ENCODE assay signal across 9 mouse cellular contexts in the genomic region with DNA sequence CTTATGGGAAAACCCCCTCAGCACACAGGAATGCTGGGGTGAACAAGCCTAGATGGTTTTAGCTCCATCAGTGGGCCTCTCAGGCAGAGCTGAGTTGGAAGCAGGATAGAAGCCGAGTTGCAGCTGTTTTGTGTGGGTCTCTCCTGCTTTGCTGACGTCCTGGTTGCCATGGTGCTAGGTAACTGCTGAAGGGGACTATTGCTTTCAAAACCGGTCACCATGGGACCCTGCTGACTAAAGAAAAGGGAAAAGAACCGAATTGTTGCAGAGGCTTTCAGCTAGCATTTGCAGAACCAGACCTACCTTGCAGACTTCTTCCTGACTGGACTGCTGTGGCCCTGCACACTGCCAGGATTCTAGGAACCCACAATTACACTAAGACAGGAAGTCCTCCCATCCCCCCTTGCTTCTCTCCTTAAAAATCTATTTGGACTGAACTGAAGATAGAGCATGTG. TPM values are rescaled to one million over a fixed set of nuclear protein-coding genes. Genes with fewer than 3 reads are reported as not detected.
A peak's percentile ranks its signal among the peaks of the same experiment; 100 is the strongest.
DNase-seq lines count a peak whose midpoint lies in the region; ATAC-seq and TF ChIP-seq lines count a peak whose summit lies in the region.
"Had no signal": no experiment of that assay in that cellular context is flagged by ENCODE, and none has a peak within 500 bp of the region (broad histone marks: within the 10 kb centered on the region; RNA-seq: fewer than 3 reads in every experiment).

No protein-coding gene starts in this region.

- no peak overlapping the region for H3K4me3 ChIP-seq in cerebellum, adult 2 months (replicated peaks; ENCODE audit: insufficient read depth, low read depth, low read length)
- H3K4me3 ChIP-seq in forebrain, embryonic 13.5 days, result peak overlapping the region; percentile 61
- no peak overlapping the region for H3K4me3 ChIP-seq in neural tube, embryonic 12.5 days
- H3K4me3 ChIP-seq: stomach, embryonic 15.5 days had no signal

- H3K36me3 ChIP-seq in forebrain, embryonic 13.5 days (ENCODE audit: poor library complexity, severe bottlenecking), result 0 out of 2 replicates have a peak, but pooled peaks cover 4% of the 10 kb centered on the region
- 0 out of 2 replicates have a peak, but pooled peaks cover 2% of the 10 kb centered on the region for H3K36me3 ChIP-seq in neural tube, embryonic 12.5 days
- H3K36me3 ChIP-seq: stomach, embryonic 15.5 days had no signal

- H3K4me1 ChIP-seq in cerebellum, adult 2 months (ENCODE audit: control insufficient read depth, insufficient read depth, low read length), result peaks cover 7% of the 10 kb centered on the region; the same call in 1 of the 2 replicates
- H3K4me1 ChIP-seq in forebrain, embryonic 13.5 days, result peaks cover 52% of the 10 kb centered on the region
- peaks cover 39% of the 10 kb centered on the region for H3K4me1 ChIP-seq in neural tube, embryonic 12.5 days
- H3K4me1 ChIP-seq: stomach, embryonic 15.5 days had no signal

- peak overlapping the region; percentile 54 for H3K9ac ChIP-seq in forebrain, embryonic 13.5 days
- no peak overlapping the region for H3K9ac ChIP-seq in neural tube, embryonic 12.5 days
- H3K9ac ChIP-seq: stomach, embryonic 15.5 days had no signal

- peak overlapping the region; percentile 73 for H3K4me2 ChIP-seq in forebrain, embryonic 13.5 days
- H3K4me2 ChIP-seq in neural tube, embryonic 12.5 days (replicated peaks), result peak overlapping the region; percentile 58

- WGBS in cerebellum, adult 2 months, result 6% methylated on average over 4 of the region's 4 CpGs
- 0% methylated on average over 4 of the region's 4 CpGs for WGBS in forebrain, embryonic 13.5 days
- WGBS in neural tube, embryonic 12.5 days, result 1% methylated on average over 4 of the region's 4 CpGs

- H3K9me3 ChIP-seq in forebrain, embryonic 13.5 days (replicated peaks), result no peaks in the 10 kb centered on the region
- H3K9me3 ChIP-seq in neural tube, embryonic 12.5 days, result no peaks in the 10 kb centered on the region
- H3K9me3 ChIP-seq: stomach, embryonic 15.5 days had no signal

- H3K27ac ChIP-seq in cerebellum, adult 2 months (ENCODE audit: insufficient read depth, low read length), result peak overlapping the region; percentile 66
- H3K27ac ChIP-seq in forebrain, embryonic 13.5 days, result peak overlapping the region; percentile 94
- H3K27ac ChIP-seq in neural tube, embryonic 12.5 days, result peak overlapping the region; percentile 86
- H3K27ac ChIP-seq: stomach, embryonic 15.5 days had no signal

- no peak for TF ChIP-seq POLR2A in cerebellum, adult 2 months (IDR thresholded peaks at IDR 0.05; ENCODE audit: borderline replicate concordance, insufficient read depth, low read length)

- no peaks in the 10 kb centered on the region for H3K27me3 ChIP-seq in cerebellum, adult 2 months (ENCODE audit: control insufficient read depth, insufficient read depth, low read length)
- no peaks in the 10 kb centered on the region for H3K27me3 ChIP-seq in forebrain, embryonic 13.5 days
- no peaks in the 10 kb centered on the region for H3K27me3 ChIP-seq in neural tube, embryonic 12.5 days (replicated peaks)
- H3K27me3 ChIP-seq: stomach, embryonic 15.5 days had no signal

- TF ChIP-seq CTCF in cerebellum, adult 2 months (IDR thresholded peaks at IDR 0.05; ENCODE audit: borderline replicate concordance, insufficient read depth, low read depth, low read length), result no peak

- ATAC-seq in cerebellum, adult (ENCODE audit: insufficient number of reproducible peaks, low FRiP score, low TSS enrichment), result no peak
- peak; percentile 71 for ATAC-seq in forebrain, embryonic 13.5 days
- ATAC-seq in neural tube, embryonic 12.5 days (ENCODE audit: low FRiP score, low read depth), result peak; percentile 82
- no peak for ATAC-seq in granulocyte monocyte progenitor cell, adult 5-6 weeks (replicated peaks; ENCODE audit: poor library complexity, severe bottlenecking)

- peak; percentile 43 to 49 for DNase-seq in cerebellum, adult 2 months
- peak; percentile 60 to 62 for DNase-seq in layer of hippocampus, postnatal 10 days (ENCODE audit: low spot score in 2 of 2)
- DNase-seq in kidney, postnatal 10 days, result no peak
- no peak for DNase-seq in gastrocnemius, adult 8-10 months (ENCODE audit: low spot score in 2 of 2)

RNA-seq across cellular contexts. Expression of gene Gpr19, which starts 9.8 kb away (rescaled TPM):
- polyA plus RNA-seq in cerebellum, adult 2 months (2012; rRNA removed), result 30.5 and 32.5 TPM in 2 replicates
- 45.5 and 46.4 TPM in 2 replicates for polyA plus RNA-seq in forebrain, embryonic 13.5 days (2015; fragmentation: Nextera tagmentation; extraction: Ambion mirVana)
- total RNA-seq in layer of hippocampus, postnatal 10 days (2021), result 10 to 100 TPM; 27.1 to 27.2 TPM
- 33.2 and 35.7 TPM in 2 replicates for polyA plus RNA-seq in neural tube, embryonic 12.5 days (2016; fragmentation: Nextera tagmentation; extraction: Ambion mirVana)
- total RNA-seq in gastrocnemius, adult 8-10 months (2022), result 1 to 10 TPM; 3.6 to 5.4 (median 4.7) TPM
- 14.1 and 16.7 TPM in 2 replicates for total RNA-seq in granulocyte monocyte progenitor cell, adult 5-6 weeks (2014; fragmentation: Nextera tagmentation)
- total RNA-seq in granulocyte monocyte progenitor cell, adult 5-6 weeks (2017), result 6.6 TPM in 2 replicates

RNA-seq across cellular contexts. Expression of gene Cdkn1b, which starts 31.6 kb away (rescaled TPM):
- polyA plus RNA-seq in cerebellum, adult 2 months (2012; rRNA removed), result 45.6 and 52.7 TPM in 2 replicates
- polyA plus RNA-seq in forebrain, embryonic 13.5 days (2015; fragmentation: Nextera tagmentation; extraction: Ambion mirVana), result 48.8 and 58.5 TPM in 2 replicates
- total RNA-seq in layer of hippocampus, postnatal 10 days (2021), result 10 to 100 TPM; 54.2 to 58.4 TPM
- polyA plus RNA-seq in neural tube, embryonic 12.5 days (2016; fragmentation: Nextera tagmentation; extraction: Ambion mirVana), result 21.0 and 24.8 TPM in 2 replicates
- total RNA-seq in gastrocnemius, adult 8-10 months (2022), result 10 to 100 TPM; 30.9 to 37.5 (median 33.1) TPM
- 16.9 and 18.1 TPM in 2 replicates for total RNA-seq in granulocyte monocyte progenitor cell, adult 5-6 weeks (2014; fragmentation: Nextera tagmentation)
- 38.5 and 38.7 TPM in 2 replicates for total RNA-seq in granulocyte monocyte progenitor cell, adult 5-6 weeks (2017)

RNA-seq across cellular contexts. Expression of gene Crebl2, which starts 58.6 kb away (rescaled TPM):
- polyA plus RNA-seq in cerebellum, adult 2 months (2012; rRNA removed), result 42.3 and 47.6 TPM in 2 replicates
- polyA plus RNA-seq in forebrain, embryonic 13.5 days (2015; fragmentation: Nextera tagmentation; extraction: Ambion mirVana), result 2.5 and 2.6 TPM in 2 replicates
- total RNA-seq in layer of hippocampus, postnatal 10 days (2021), result 10 to 100 TPM; 11.6 to 12.4 TPM
- polyA plus RNA-seq in neural tube, embryonic 12.5 days (2016; fragmentation: Nextera tagmentation; extraction: Ambion mirVana), result 2.8 and 3.1 TPM in 2 replicates
- 10 to 100 TPM; 11.1 to 14.2 (median 12.4) TPM for total RNA-seq in gastrocnemius, adult 8-10 months (2022)
- total RNA-seq in granulocyte monocyte progenitor cell, adult 5-6 weeks (2014; fragmentation: Nextera tagmentation), result 2.5 and 5.7 TPM in 2 replicates
- 2.8 and 5.6 TPM in 2 replicates for total RNA-seq in granulocyte monocyte progenitor cell, adult 5-6 weeks (2017)

Comparison
In these comparisons a context has a peak if more than half of its experiments do, and no peak if none do; other contexts are left out.
1. DNase-seq: peak in cerebellum, adult 2 months (2 of 2) and layer of hippocampus, postnatal 10 days (2 of 2); none in kidney, postnatal 10 days (single experiment) and gastrocnemius, adult 8-10 months (0 of 2).
2. ATAC-seq: peak in forebrain, embryonic 13.5 days (single experiment) and neural tube, embryonic 12.5 days (single experiment); none in cerebellum, adult (single experiment) and granulocyte monocyte progenitor cell, adult 5-6 weeks (single experiment).
3. Peak in every context shown above with its lines, with median percentiles within 50 percentile points of each other: H3K27ac ChIP-seq.